Mouse (Mus musculus): ENCODE measurements at regions not wholly inside any gene's neighbourhood (a gene's known extent, or its start where the extent isn't known, plus 50 kb on each side); places are given as distances from the start of the nearest gene placed in this dataset.

DNA sequence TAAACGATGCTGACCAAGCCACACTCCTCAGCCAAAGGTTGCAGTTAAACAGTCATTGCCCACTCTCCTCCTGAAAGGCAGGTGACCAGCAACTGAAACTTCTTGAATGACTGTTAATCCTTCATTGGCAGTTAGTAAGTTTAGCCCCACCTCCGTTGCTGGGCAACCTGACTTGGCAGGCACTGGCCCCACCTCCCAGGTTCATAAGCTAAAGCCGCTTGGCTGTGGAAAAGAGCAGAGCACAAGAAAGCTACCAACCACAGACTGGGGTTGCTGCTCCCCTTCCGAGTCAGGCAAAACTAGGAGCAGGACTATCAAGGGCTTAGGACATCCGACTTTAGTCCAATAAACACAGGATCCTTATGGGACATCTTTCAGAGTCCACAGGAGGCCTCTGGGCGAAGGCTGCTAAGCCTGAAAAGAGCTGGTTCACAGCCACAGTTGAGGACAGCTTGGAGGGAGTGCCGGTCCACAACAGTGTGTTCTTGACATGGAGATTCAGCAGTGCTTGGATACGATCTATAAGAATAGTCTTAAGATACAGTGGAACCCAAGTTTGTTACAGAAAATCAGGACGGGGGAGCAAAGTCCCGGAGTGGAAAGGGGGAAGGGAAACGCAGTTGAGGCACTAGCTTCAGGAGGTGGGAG is 67.7 kb upstream of the Kcnma1 start:
- peak; percentile 90 for DNase-seq

DNA sequence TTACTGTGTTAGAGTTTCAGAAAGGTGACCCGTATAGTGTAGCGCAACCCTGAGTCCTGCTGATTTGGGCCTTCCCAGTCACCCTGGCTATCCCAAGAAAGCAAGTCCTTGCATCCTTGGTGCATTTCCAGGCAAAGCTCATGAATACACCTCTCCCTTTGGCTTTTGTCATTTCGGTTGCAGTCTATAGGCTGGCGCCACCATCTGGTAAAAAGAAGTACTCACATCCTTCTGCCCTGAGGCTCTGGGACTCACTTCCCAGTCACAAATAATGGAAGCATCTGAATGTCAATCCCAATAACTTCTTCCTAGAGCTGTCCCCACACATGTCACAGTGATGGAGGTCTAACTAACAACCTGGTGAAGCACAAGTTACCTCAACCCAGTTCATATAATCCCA is 54.4 kb upstream of the Kcnma1 start:
- DNase-seq: no peak

DNA sequence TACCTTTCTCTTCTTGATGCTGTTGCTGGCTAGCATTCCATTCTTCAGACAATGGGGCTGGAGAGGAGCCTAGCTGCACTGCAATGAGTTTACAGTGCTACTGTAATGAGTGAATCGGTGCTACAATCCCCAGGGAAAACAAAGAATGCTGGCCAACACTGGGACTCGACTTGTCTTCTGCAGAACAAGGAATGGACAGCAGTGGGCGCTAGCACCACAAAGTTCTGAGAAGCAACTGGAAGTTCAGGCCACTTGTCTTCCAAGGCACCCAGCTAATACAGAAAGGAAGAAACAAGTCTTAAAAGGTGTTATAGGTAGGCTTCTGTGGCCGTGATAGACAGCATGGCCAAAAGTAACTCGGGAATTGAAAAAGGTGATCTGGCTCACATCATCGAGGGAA is 53.4 kb upstream of the Kcnma1 start:
- DNase-seq: peak; percentile 43

DNA sequence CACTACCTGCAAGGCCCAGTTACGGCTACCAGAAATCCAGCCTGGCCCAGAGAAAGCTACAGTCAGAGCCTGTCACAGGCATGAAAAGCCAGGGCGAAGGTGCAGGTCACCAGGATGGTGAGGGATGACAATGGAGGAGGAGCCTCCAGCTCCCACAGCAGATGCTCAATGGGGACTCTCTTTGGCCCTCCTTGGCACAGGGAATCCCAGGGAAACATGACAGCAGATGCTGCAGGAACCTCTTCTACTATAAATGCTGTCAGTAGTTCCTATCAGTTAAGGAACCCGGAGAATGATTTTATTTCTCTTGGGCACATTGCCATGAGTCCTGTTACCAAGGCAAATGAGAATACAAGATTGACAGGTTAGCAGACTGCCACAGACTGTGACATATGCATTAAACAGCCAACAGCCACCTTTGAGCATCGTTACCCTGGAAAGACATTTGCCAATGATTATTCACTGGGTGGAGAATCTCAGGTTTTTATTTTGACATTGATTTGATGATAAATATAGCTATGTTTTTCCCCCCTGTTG is 51.0 kb upstream of the Kcnma1 start:
- no peak for DNase-seq

Measured in kidney, adult 11 months (tissue).